Mouse (Mus musculus) intestine, embryonic 14.5 days (tissue): ENCODE data around the gene Atg2a. TPM values are rescaled to one million over a fixed set of nuclear protein-coding genes. Genes with fewer than 3 reads are reported as not detected.
A peak's percentile ranks its signal among the peaks of the same experiment; 100 is the strongest.

ENCODE experiments used
- ATAC-seq: fragments of 200-750 bp; cut with Nextera tagmentation; replicated peaks from 2 replicates; pipeline ENCODE4 v1.8.0; 2017; ENCODE audit warnings: low read depth, moderate number of reproducible peaks, moderate TSS enrichment, moderate library complexity; ENCODE audit not compliant: low FRiP score, low TSS enrichment
- DNase-seq: peaks from one replicate; pipeline ENCODE4 v3.0.0-alpha.2; 2018; ENCODE audit warnings: low spot score
- H3K27ac ChIP-seq: fragments of 300-500 bp; sonication (generic); 2 replicates; pipeline ENCODE4 v1.5.1; 2014; ENCODE audit warnings: low read depth, mild to moderate bottlenecking, control low read depth
- H3K27me3 ChIP-seq: fragments of 300-500 bp; sonication (generic); replicated peaks from 2 replicates; pipeline ENCODE4 v1.6.1; 2014; ENCODE audit warnings: low read length, control low read depth; ENCODE audit not compliant: control insufficient read depth, insufficient read depth
- H3K36me3 ChIP-seq: fragments of 300-500 bp; sonication (generic); 2 replicates; pipeline ENCODE4 v1.6.1; 2014; ENCODE audit warnings: low read length, control low read depth; ENCODE audit not compliant: control insufficient read depth, insufficient read depth
- H3K4me1 ChIP-seq: fragments of 300-500 bp; sonication (generic); replicated peaks from 2 replicates; pipeline ENCODE4 v1.6.1; 2014; ENCODE audit warnings: low read length, control low read depth, mixed read lengths; ENCODE audit not compliant: control insufficient read depth, insufficient read depth
- H3K4me2 ChIP-seq: fragments of 300-500 bp; sonication (generic); 2 replicates; pipeline ENCODE4 v1.6.1; 2014; ENCODE audit warnings: low read length
- H3K4me3 ChIP-seq: fragments of 300-500 bp; sonication (generic); 2 replicates; pipeline ENCODE4 v1.5.1; 2014; ENCODE audit warnings: low read depth, low read length, control low read depth, mixed read lengths
- H3K9ac ChIP-seq: fragments of 300-500 bp; sonication (generic); 2 replicates; pipeline ENCODE4 v1.6.1; 2014; ENCODE audit warnings: mild to moderate bottlenecking, low read length
- H3K9me3 ChIP-seq: fragments of 300-500 bp; sonication (generic); 2 replicates; pipeline ENCODE4 v1.6.1; 2016; ENCODE audit warnings: low read length, control low read depth; ENCODE audit not compliant: control insufficient read depth
- WGBS: fragments of 180-500 bp; shearing (Covaris S2); extraction: QIAGEN DNeasy Blood & Tissue Kit; methylation state at CpG from one replicate; pipeline ENCODE4 v1.1.7; 2014; 5-methylcytosine and 5-hydroxymethylcytosine counted together
- polyA plus RNA-seq: library from polyadenylated mRNA; unstranded; fragments of >200 nt; fragmentation: Nextera tagmentation; extraction: Ambion mirVana; gene quantifications from 2 replicates; pipeline ENCODE4 v1.2.1, GENCODE M21; 2014

The Atg2a gene
- polyA plus RNA-seq, 1 experiment from 2014 or later = 11.6 TPM

DNA sequence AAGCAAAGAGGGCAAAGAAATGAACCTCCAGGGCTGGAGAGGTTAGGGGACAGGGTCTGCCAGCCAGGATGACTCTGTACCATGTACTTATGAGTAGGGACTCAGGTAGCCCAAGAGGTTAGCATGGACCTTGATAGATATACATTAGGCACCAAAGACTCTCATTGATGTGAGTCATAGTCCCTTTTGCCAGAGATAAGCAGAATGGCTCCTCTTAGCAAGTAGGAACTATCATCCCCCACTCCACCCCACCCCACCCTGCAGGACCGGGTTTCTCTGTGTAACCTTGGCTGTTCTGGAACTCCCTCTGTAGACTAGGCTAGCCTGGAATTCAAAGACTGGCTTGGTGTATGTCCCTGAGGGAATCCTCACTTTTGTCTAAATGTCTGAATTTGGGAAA lies 1.3 kb upstream of the Atg2a start:
- H3K4me3 ChIP-seq = no peak overlapping the region
- no peaks in the 10 kb centered on the region for H3K27me3 ChIP-seq
- no peaks in the 10 kb centered on the region for H3K9me3 ChIP-seq
- H3K27ac ChIP-seq = no peak overlapping the region
- DNase-seq = no peak
- no peak overlapping the region for H3K4me2 ChIP-seq
- H3K36me3 ChIP-seq = peaks cover 8% of the 10 kb centered on the region
- H3K4me1 ChIP-seq = peaks cover 14% of the 10 kb centered on the region
- WGBS = 57% methylated on average over 1 of the region's 1 CpGs
- no peak overlapping the region for H3K9ac ChIP-seq
- ATAC-seq = no peak

DNA sequence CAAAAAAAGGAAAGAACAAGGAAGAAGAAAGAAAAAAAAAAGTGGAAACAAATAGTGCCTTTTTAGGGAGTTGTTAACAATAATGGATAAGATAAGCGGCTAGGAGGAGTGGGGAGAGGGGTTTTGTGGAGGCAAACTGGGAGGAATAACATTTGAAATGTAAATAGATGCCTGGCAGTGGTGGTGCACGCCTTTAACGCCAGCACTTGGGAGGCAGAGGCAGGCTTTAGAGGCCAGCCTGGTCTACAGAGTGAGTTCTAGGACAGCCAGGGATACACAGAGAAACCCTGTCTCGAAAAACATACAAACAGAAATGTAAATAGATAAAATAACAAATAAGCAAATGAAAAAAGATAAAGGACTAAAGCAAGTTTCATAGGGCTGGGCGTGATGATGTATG lies 743 bp upstream of the Atg2a start:
- H3K4me1 ChIP-seq = peaks cover 13% of the 10 kb centered on the region
- H3K27me3 ChIP-seq = no peaks in the 10 kb centered on the region
- H3K4me2 ChIP-seq = peak overlapping the region; percentile 86
- H3K9ac ChIP-seq = no peak overlapping the region; the same call in 1 of the 2 replicates
- WGBS = 28% methylated on average over 5 of the region's 5 CpGs
- DNase-seq (no peak), ATAC-seq (no peak)
- no peak overlapping the region for H3K27ac ChIP-seq
- peaks cover 13% of the 10 kb centered on the region for H3K36me3 ChIP-seq
- peak overlapping the region; percentile 94; the same call in 1 of the 2 replicates for H3K4me3 ChIP-seq
- H3K9me3 ChIP-seq = no peaks in the 10 kb centered on the region

DNA sequence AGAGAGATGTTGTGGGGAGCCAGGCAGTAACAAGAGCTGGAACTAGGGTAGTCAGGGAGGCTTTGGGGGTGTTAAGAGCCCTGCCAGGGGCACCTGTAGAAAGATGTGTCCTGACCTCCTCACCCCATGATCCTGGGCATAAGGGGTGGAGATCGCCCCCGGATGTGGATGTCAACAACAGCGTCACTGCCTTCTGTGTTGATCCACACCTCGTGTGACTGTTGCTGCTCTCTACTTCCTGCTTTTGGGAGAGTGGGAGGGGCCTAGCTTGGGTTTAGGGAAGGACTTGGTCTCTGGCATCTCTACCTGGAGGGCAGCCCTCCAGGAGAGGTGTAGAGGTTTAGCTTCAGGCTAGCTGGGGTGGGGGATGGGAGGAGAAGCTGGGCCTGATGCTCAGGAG lies 813 bp downstream of the Atg2a start:
- H3K36me3 ChIP-seq = peaks cover 29% of the 10 kb centered on the region
- H3K27ac ChIP-seq = peak overlapping the region; percentile 62; the same call in 1 of the 2 replicates
- peak overlapping the region; percentile 82 for H3K9ac ChIP-seq
- WGBS = 2% methylated on average over 4 of the region's 4 CpGs
- DNase-seq (peak; percentile 68), ATAC-seq (peak; percentile 29)
- peaks cover 10% of the 10 kb centered on the region for H3K4me1 ChIP-seq
- H3K9me3 ChIP-seq = no peaks in the 10 kb centered on the region
- peak overlapping the region; percentile 94 for H3K4me3 ChIP-seq
- H3K27me3 ChIP-seq = no peaks in the 10 kb centered on the region
- peak overlapping the region; percentile 86 for H3K4me2 ChIP-seq

DNA sequence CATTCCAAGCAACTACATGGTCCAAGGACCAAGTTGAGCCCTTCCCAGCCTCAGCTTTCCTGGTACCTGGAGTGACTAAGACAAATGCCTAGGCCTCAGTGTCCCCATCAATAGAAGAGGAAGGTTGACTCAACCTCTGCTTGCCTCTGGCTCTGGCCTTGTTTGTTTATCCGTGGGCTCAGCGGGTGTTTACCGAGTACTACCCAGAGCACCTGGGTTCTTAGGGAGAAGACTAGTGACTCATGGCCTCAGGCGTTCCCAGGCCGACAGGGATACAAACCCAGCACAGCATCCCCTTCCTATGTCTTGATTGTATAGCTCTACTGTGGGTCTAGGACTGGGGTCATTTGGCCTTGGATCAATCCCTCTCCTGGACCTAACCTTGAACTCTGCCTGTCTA lies 1.8 kb downstream of the Atg2a start:
- H3K27me3 ChIP-seq = no peaks in the 10 kb centered on the region
- WGBS = 71% methylated on average over 5 of the region's 5 CpGs
- no peak overlapping the region for H3K9ac ChIP-seq
- H3K36me3 ChIP-seq = peaks cover 38% of the 10 kb centered on the region
- H3K4me1 ChIP-seq = peaks cover 10% of the 10 kb centered on the region
- no peak for DNase-seq
- no peak overlapping the region for H3K4me2 ChIP-seq
- H3K9me3 ChIP-seq = no peaks in the 10 kb centered on the region
- no peak overlapping the region for H3K27ac ChIP-seq
- no peak for ATAC-seq
- H3K4me3 ChIP-seq = no peak overlapping the region

DNA sequence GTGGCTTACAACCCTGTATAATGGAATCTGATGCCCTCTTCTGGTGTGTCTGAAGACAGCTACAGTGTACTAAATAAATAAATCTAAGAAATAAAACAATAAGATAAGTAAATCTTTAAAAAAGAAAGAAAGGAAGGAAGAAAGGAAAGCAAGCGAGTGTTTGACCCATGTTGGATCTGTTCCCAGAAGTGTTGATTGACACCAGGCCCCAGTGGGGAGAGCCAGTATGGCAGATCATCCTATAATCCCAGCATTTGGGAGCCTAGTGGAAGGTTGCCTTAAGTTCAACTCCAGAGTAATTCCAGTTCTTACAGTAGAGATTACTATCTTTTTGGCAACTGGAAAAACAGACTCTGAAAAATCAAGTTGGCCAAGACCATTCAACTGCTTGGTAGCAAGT lies 4.3 kb downstream of the Atg2a start:
- 69% methylated on average over 1 of the region's 1 CpGs for WGBS
- no peak overlapping the region for H3K9ac ChIP-seq
- H3K4me1 ChIP-seq = peaks cover 10% of the 10 kb centered on the region
- ATAC-seq = no peak
- H3K27ac ChIP-seq = no peak overlapping the region
- no peak overlapping the region for H3K4me3 ChIP-seq
- H3K9me3 ChIP-seq = no peaks in the 10 kb centered on the region
- H3K4me2 ChIP-seq = no peak overlapping the region
- no peak for DNase-seq
- no peaks in the 10 kb centered on the region for H3K27me3 ChIP-seq
- peaks cover 55% of the 10 kb centered on the region for H3K36me3 ChIP-seq

DNA sequence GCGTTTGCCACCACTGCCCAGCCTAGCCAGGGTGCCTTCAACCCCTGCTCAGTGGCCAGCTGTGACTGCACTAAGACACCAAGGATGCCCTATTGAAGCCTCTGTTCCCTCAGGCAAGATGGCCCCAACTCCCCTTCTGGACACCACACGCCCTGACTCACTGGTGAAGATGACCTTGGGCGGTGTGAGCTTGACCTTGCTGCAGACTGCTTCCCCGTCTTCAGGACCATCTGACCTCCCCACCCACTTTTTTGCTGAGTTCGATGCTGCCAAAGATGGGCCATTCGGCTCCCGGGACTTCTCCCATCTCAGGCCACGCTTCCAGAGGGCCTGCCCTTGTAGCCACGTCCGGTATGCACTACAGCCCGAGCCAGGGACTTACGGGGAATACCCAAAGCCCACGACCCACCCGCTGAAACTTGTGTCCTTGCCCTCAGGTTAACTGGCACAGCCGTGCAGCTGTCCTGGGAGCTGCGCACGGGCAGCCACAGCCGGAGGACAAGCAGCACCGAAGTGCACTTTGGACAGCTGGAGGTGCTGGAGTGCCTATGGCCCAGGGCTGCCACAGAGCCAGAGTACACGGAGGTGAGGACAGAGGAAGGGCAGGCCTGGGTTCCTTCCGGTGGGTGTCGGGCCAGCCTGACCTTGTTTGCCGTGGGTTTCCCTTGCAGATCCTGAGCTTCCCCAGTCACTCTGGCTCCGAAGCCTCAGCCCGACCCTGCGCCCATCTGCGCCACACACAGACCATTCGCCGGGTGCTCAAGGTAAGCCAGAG lies 6.2 kb downstream of the Atg2a start:
- Histone ChIP-seq H3K36me3 (peaks cover 73% of the 10 kb centered on the region), H3K9me3 (no peaks in the 10 kb centered on the region), H3K27ac (no peak overlapping the region), H3K4me3 (no peak overlapping the region), H3K4me1 (peaks cover 5% of the 10 kb centered on the region), H3K4me2 (no peak overlapping the region), H3K9ac (no peak overlapping the region), H3K27me3 (no peaks in the 10 kb centered on the region)
- DNase-seq (no peak), ATAC-seq (no peak)
- 93% methylated on average over 29 of the region's 29 CpGs for WGBS

DNA sequence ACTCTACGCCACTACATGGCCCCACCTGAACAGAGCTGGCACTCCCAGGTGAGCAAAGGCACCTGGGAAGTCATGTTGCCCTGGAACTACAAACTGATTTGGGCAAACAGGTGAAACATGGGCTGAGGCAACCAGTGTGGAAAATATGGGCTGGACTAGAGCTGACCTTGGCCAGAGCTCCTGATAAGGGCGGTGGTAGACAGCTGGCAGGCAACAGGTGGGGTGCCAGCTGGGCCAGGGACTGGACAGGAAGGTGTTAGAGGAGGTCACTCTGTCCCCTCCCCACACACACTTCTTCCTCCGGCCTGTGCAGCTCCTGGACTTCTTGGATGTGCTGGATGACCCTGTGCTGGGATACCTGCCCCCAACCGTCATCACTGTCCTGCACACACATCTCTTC lies 11.6 kb downstream of the Atg2a start:
- Histone ChIP-seq H3K27ac (no peak overlapping the region), H3K9ac (no peak overlapping the region), H3K4me1 (no peaks in the 10 kb centered on the region), H3K4me3 (no peak overlapping the region), H3K27me3 (no peaks in the 10 kb centered on the region), H3K36me3 (peaks cover 90% of the 10 kb centered on the region), H3K4me2 (no peak overlapping the region), H3K9me3 (no peaks in the 10 kb centered on the region)
- DNase-seq (no peak), ATAC-seq (no peak)
- 94% methylated on average over 4 of the region's 4 CpGs for WGBS

DNA sequence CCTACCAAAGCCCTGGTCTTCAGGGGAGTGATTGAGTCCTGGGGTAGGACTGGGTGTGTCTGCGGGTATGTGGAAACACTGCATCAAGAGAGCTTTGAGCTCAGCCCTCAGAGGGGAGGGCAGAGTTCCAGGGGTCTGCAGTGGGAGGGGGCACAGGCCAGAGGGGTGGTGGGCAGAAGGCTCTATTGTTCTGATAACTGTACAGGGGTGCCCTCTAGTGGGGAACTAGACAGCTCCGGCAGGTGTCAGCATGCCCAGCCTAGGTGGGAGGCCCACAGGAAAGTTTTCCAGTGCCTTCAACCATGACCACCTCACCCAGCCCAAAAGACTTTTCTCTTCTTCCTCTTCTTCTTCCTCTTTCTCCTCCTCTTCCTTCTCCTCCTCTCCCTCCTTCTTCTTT lies 19.0 kb downstream of the Atg2a start:
- DNase-seq = no peak
- Histone ChIP-seq H3K36me3 (peaks cover 67% of the 10 kb centered on the region), H3K9ac (no peak overlapping the region), H3K27me3 (no peaks in the 10 kb centered on the region), H3K4me3 (no peak overlapping the region), H3K27ac (no peak overlapping the region), H3K4me1 (no peaks in the 10 kb centered on the region), H3K9me3 (no peaks in the 10 kb centered on the region), H3K4me2 (no peak overlapping the region)
- whole genome bisulfite sequencing = 68% methylated on average over 2 of the region's 2 CpGs
- ATAC-seq = no peak

DNA sequence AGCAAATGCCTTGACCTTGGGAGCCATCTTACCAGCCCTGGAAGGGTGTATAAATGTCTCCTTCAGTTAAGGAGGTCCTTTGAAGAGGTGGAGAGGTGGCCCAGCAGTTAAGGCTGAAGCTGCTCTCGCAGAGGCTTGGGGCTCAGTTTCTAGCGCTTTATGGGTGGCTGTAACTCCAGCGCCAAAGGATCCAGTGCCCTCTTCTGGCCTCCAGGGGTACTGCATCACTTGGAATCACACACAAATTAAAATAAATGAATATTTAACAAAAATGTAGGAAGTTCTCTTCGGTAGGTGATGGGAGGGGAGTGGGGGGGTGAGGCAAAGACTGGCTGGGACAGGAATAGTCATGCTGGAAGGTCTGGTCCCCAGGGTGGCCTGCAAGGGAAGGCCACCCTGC lies 19.5 kb downstream of the Atg2a start:
- no peak overlapping the region for H3K9ac ChIP-seq
- H3K27ac ChIP-seq = no peak overlapping the region
- WGBS = 85% methylated on average over 4 of the region's 4 CpGs
- ATAC-seq (no peak), DNase-seq (no peak)
- H3K4me2 ChIP-seq = no peak overlapping the region
- H3K4me1 ChIP-seq = no peaks in the 10 kb centered on the region
- H3K27me3 ChIP-seq = no peaks in the 10 kb centered on the region
- H3K4me3 ChIP-seq = no peak overlapping the region
- H3K36me3 ChIP-seq = peaks cover 62% of the 10 kb centered on the region
- H3K9me3 ChIP-seq = no peaks in the 10 kb centered on the region
